Mouse (Mus musculus) lung, embryonic 14.5 days (tissue): ENCODE results near the gene Ggt7. TPM values are rescaled to one million over a fixed set of nuclear protein-coding genes. Genes with fewer than 3 reads are reported as not detected.

Experiments
- ATAC-seq: fragments of 200-750 bp; cut with Nextera tagmentation; 2 replicates; pipeline ENCODE4 v1.8.0; 2017; ENCODE audit warnings: mild to moderate bottlenecking, moderate TSS enrichment, moderate library complexity; ENCODE audit not compliant: insufficient read depth
- DNase-seq: peaks from one replicate; pipeline ENCODE4 v3.0.0-alpha.2; 2015
- H3K27ac ChIP-seq: fragments of 300-500 bp; sonication (generic); 2 replicates; pipeline ENCODE4 v1.5.1; 2014; ENCODE audit warnings: low read depth, mild to moderate bottlenecking, moderate library complexity
- H3K27me3 ChIP-seq: fragments of 300-500 bp; sonication (generic); 2 replicates; pipeline ENCODE4 v1.6.1; 2014; ENCODE audit warnings: low read length, control low read depth; ENCODE audit not compliant: insufficient read depth
- H3K36me3 ChIP-seq: fragments of 300-500 bp; sonication (generic); 2 replicates; pipeline ENCODE4 v1.6.1; 2014; ENCODE audit warnings: control low read depth; ENCODE audit not compliant: insufficient read depth
- H3K4me1 ChIP-seq: fragments of 300-500 bp; sonication (generic); 2 replicates; pipeline ENCODE4 v1.6.1; 2014; ENCODE audit warnings: antibody characterized with exemption, control low read depth; ENCODE audit not compliant: insufficient read depth
- H3K4me2 ChIP-seq: fragments of 300-500 bp; sonication (generic); 2 replicates; pipeline ENCODE4 v1.6.1; 2014; ENCODE audit warnings: mild to moderate bottlenecking
- H3K4me3 ChIP-seq: fragments of 300-500 bp; sonication (generic); 2 replicates; pipeline ENCODE4 v1.5.1; 2014; ENCODE audit warnings: low read depth, low read length
- H3K9ac ChIP-seq: fragments of 300-500 bp; sonication (generic); 2 replicates; pipeline ENCODE4 v1.6.1; 2014
- H3K9me3 ChIP-seq: fragments of 300-500 bp; sonication (generic); 2 replicates; pipeline ENCODE4 v1.6.1; 2016; ENCODE audit warnings: low read depth, low read length, control low read depth
- CTCF ChIP-seq: IDR thresholded peaks from 2 replicates; pipeline ENCODE4 v1.5.1; 2016; ENCODE audit warnings: antibody characterized with exemption, low read depth
- WGBS: fragments of 180-500 bp; shearing (Covaris S2); extraction: QIAGEN DNeasy Blood & Tissue Kit; methylation state at CpG from one replicate; pipeline ENCODE4 v1.1.7; 2014; 5-methylcytosine and 5-hydroxymethylcytosine counted together
- polyA plus RNA-seq: library from polyadenylated mRNA; unstranded; fragments of >200 nt; fragmentation: Nextera tagmentation; extraction: Ambion mirVana; gene quantifications from 2 replicates; pipeline ENCODE4 v1.2.1, GENCODE M21; 2014

The Ggt7 gene
- polyA plus RNA-seq, 1 experiment from 2014 or later = 2.1 TPM

GRCm38 (mm10) chr2:155507721-155508470 is 10.1 kb downstream of the Ggt7 start:
- no peak for DNase-seq
- Histone ChIP-seq H3K36me3 (no peaks in the 10 kb centered on the region), H3K4me2 (no peak overlapping the region), H3K9me3 (no peaks in the 10 kb centered on the region), H3K27me3 (no peaks in the 10 kb centered on the region), H3K27ac (no peak overlapping the region), H3K9ac (no peak overlapping the region), H3K4me1 (no peaks in the 10 kb centered on the region), H3K4me3 (no peak overlapping the region)
- WGBS = 56% methylated on average over 10 of the region's 10 CpGs
- no peak for TF ChIP-seq CTCF
- ATAC-seq = no peak

- no peak for ATAC-seq
- Histone ChIP-seq H3K9ac (no peak overlapping the region), H3K27ac (no peak overlapping the region), H3K4me1 (no peaks in the 10 kb centered on the region), H3K27me3 (no peaks in the 10 kb centered on the region), H3K4me3 (no peak overlapping the region), H3K4me2 (no peak overlapping the region), H3K36me3 (no peaks in the 10 kb centered on the region), H3K9me3 (no peaks in the 10 kb centered on the region)
- TF ChIP-seq CTCF = no peak
- WGBS = 79% methylated on average over 9 of the region's 9 CpGs
- DNase-seq = no peak
Measured at GRCm38 (mm10) chr2:155505811-155506210, 12.2 kb downstream of the Ggt7 start.

- ATAC-seq = no peak
- Histone ChIP-seq H3K27ac (no peak overlapping the region), H3K4me1 (no peaks in the 10 kb centered on the region), H3K36me3 (no peaks in the 10 kb centered on the region), H3K27me3 (no peaks in the 10 kb centered on the region), H3K4me2 (no peak overlapping the region), H3K9ac (no peak overlapping the region), H3K4me3 (no peak overlapping the region), H3K9me3 (no peaks in the 10 kb centered on the region)
- peak; percentile 51 for DNase-seq
- no peak for TF ChIP-seq CTCF
- WGBS = 53% methylated on average over 13 of the region's 13 CpGs
Measured at GRCm38 (mm10) chr2:155504440-155505355, 13.3 kb downstream of the Ggt7 start.

GRCm38 (mm10) chr2:155502596-155502995 is 15.4 kb downstream of the Ggt7 start:
- WGBS = 67% methylated on average over 7 of the region's 7 CpGs
- ATAC-seq = no peak

GRCm38 (mm10) chr2:155490998-155491397 is 27.0 kb downstream of the Ggt7 start:
- 82% methylated on average over 6 of the region's 6 CpGs for WGBS
- Histone ChIP-seq H3K9ac (no peak overlapping the region), H3K27ac (no peak overlapping the region), H3K9me3 (no peaks in the 10 kb centered on the region), H3K36me3 (no peaks in the 10 kb centered on the region), H3K4me3 (no peak overlapping the region), H3K4me1 (no peaks in the 10 kb centered on the region), H3K27me3 (no peaks in the 10 kb centered on the region), H3K4me2 (no peak overlapping the region)
- DNase-seq (no peak), ATAC-seq (no peak)
- TF ChIP-seq CTCF = no peak

More at GRCm38 (mm10) chr2:155502596-155502995, 15.4 kb downstream of the Ggt7 start:
- no peak for DNase-seq
- Histone ChIP-seq H3K9ac (no peak overlapping the region), H3K36me3 (no peaks in the 10 kb centered on the region), H3K4me2 (no peak overlapping the region), H3K27ac (no peak overlapping the region), H3K9me3 (no peaks in the 10 kb centered on the region), H3K27me3 (no peaks in the 10 kb centered on the region), H3K4me1 (no peaks in the 10 kb centered on the region), H3K4me3 (no peak overlapping the region)
- TF ChIP-seq CTCF = no peak

- Histone ChIP-seq H3K27me3 (no peaks in the 10 kb centered on the region), H3K27ac (no peak overlapping the region), H3K4me3 (no peak overlapping the region), H3K9ac (no peak overlapping the region), H3K9me3 (0 out of 2 replicates have a peak, but pooled peaks cover 4% of the 10 kb centered on the region), H3K4me2 (no peak overlapping the region), H3K4me1 (no peaks in the 10 kb centered on the region), H3K36me3 (no peaks in the 10 kb centered on the region)
- ATAC-seq (no peak), DNase-seq (peak; percentile 86)
- peak; percentile 64 for TF ChIP-seq CTCF
- 43% methylated on average over 3 of the region's 3 CpGs for WGBS
Measured at GRCm38 (mm10) chr2:155482021-155482420, 36.0 kb downstream of the Ggt7 start.

GRCm38 (mm10) chr2:155473570-155474088 is 44.4 kb downstream of the Ggt7 start, which contains the start of gene Ncoa6:
TSS of gene Ncoa6 (minus strand) at chr2:155473894.
- Histone ChIP-seq H3K9ac (peak within 1 kb of the TSS; percentile 97), H3K27ac (peak within 1 kb of the TSS; percentile 88), H3K36me3 (no peaks in the 10 kb centered on the region), H3K4me3 (peak within 1 kb of the TSS; percentile 84), H3K4me1 (peaks cover 4% of the 10 kb centered on the region; the same call in 1 of the 2 replicates), H3K4me2 (peak within 1 kb of the TSS; percentile 82), H3K27me3 (no peaks in the 10 kb centered on the region; the same call in 1 of the 2 replicates), H3K9me3 (no peaks in the 10 kb centered on the region)
- DNase-seq (peak; percentile 89), ATAC-seq (peak; percentile 86)
- TF ChIP-seq CTCF = no peak
- under 1% methylated on average over 44 of the region's 72 CpGs for WGBS
